Mouse (Mus musculus) lung, adult 2 months (tissue): ENCODE results near the gene Acot1. TPM values are rescaled to one million over a fixed set of nuclear protein-coding genes. Genes with fewer than 3 reads are reported as not detected.
"Not testable (repeated sequence)": the region's sequence is repeated elsewhere in the genome, so short reads cannot be mapped to it uniquely, and the experiment has no call there.

Source experiments
- DNase-seq: peaks from one replicate; pipeline ENCODE4 v3.0.0; 2022
- H3K4me1 ChIP-seq: fragments of 200-500 bp; 2 replicates; pipeline ENCODE4 v1.6.1; 2011; ENCODE audit warnings: low read length; ENCODE audit not compliant: control insufficient read depth, insufficient read depth
- H3K4me3 ChIP-seq: fragments of 200-500 bp; replicated peaks from 2 replicates; pipeline ENCODE3; 2011; ENCODE audit warnings: low read depth, mild to moderate bottlenecking, control low read depth, low read length; ENCODE audit errors: extremely low read depth
- CTCF ChIP-seq: fragments of 200-500 bp; IDR thresholded peaks from 2 replicates; pipeline ENCODE4 v1.5.1; 2011; ENCODE audit warnings: mild to moderate bottlenecking, low read length, control low read depth; ENCODE audit not compliant: insufficient read depth
- POLR2A ChIP-seq: fragments of 200-500 bp; IDR thresholded peaks from 2 replicates; pipeline ENCODE4 v1.6.1; 2011; ENCODE audit warnings: low read depth, mild to moderate bottlenecking, control low read depth, low read length, borderline replicate concordance; ENCODE audit errors: extremely low read depth
- WGBS: fragments of 180-500 bp; shearing (Covaris S2); methylation state at CpG from one replicate; pipeline ENCODE4 v1.1.7; 2018; 5-methylcytosine and 5-hydroxymethylcytosine counted together
- polyA plus RNA-seq: library from polyadenylated mRNA; depleted of rRNA; stranded (reverse); fragments of >200 nt; gene quantifications from 2 replicates; pipeline ENCODE4 v1.2.3, GENCODE M21; 2012

Acot1 gene
- polyA plus RNA-seq, 1 experiment, result 28.8 TPM

DNA sequence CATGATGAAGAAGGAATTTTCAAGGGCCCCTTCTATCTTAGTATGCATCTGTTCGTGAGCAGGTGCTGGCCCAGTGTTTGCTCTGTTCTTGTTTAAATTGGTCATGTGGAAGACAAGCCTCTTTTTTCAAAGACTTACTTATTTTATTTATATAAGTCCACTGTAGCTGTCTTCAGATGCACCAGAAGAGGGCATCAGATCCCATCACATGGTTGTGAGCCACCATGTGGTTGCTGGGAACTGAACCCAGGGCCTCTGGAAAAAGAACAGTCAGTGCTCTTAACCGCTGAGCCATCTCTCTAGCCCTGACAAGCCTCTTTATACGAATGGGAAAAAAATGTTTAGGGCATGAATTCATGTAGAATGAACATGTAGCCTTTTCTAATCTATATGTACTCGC, 19.9 kb upstream of the Acot1 start:
- 91% methylated on average over 4 of the region's 4 CpGs for WGBS
- DNase-seq, result no peak
- Histone ChIP-seq H3K4me1 (peaks cover 5% of the 10 kb centered on the region; the same call in 1 of the 2 replicates), H3K4me3 (no peak overlapping the region)
- TF ChIP-seq POLR2A (no peak), CTCF (no peak)

DNA sequence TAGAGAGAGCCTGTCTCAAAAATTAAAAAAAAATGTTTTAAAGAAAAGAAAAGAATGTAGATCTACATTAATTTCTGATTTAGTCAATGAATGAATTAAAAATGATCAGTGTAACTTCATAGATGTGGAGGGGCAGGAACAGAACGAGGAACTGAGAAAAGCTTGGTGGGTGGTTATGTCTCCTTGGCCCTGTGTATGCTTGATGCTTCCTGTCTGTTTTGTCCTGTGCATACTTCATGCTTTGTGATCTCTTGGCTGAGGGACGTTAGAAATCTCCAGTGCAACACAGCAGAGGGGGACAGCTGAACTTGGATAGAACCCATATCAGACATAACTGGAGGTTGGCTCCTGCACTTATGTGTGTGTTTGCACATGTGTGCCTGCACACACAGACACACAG, 12.1 kb upstream of the Acot1 start:
- TF ChIP-seq CTCF (no peak), POLR2A (no peak)
- H3K4me1 ChIP-seq, result no peaks in the 10 kb centered on the region
- no peak overlapping the region for H3K4me3 ChIP-seq
- 40% methylated on average over 2 of the region's 2 CpGs for WGBS
- no peak for DNase-seq

DNA sequence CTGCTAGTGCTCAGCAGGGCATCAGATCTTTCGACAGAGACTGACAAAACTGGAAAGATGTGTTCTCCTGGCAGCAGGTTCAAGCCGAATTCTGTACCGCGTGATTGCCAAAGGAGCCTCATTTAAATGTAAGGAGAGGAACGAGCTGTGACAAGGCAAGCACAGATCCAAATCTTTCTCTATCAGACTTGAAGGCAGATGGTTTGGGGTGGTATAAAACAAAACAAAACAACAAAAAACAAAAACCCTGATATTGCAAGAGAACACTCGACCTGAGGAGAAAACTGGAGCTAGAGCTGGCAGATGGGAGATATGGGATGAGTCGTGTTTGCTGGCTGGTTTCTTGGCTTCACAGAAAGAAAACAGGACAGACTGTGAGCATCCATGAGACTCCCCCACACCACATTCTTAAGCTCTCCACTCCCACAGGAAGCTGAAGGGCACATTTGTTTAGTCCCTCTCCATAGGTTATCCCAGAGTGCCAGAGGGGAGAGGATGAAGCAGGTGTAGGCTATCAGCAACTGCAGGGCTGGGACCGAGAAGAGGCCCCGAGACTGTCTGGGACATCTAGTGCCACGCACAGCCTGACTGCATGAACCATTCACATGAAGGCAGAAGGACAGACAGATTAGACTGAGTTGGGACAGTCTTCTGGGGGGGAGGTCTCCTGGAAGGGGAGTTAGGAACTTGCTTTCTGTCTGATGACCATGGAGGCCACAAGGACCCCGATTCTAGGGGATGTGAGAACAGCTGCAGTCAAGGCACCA, 10.8 kb upstream of the Acot1 start:
- DNase-seq, result no peak
- H3K4me1 ChIP-seq, result no peaks in the 10 kb centered on the region
- TF ChIP-seq CTCF (no peak), POLR2A (no peak)
- 52% methylated on average over 11 of the region's 11 CpGs for WGBS
- no peak overlapping the region for H3K4me3 ChIP-seq

DNA sequence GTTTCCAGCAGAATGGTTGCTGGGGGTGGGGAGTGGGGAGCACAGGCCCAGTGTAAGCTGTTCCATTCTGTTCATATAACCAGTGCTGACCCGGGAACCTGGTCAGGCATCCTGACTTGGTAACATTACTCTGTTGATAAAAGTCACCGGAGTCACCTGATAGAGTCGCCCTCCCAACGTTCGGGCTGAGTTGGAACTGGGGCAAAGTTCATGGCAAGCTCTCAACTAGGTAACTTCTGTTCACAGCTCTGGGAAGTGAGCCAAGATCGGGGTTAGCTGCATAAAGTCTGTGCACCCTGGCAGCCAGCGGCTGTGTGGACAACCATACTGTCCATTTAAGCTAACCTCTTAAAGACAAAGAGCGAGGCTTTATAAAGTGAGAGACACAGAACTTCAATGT, 10.1 kb upstream of the Acot1 start:
- H3K4me1 ChIP-seq, H3K4me3 ChIP-seq: not testable (repeated sequence)
- DNase-seq, result peak; percentile 48
- 40% methylated on average over 8 of the region's 8 CpGs for WGBS

DNA sequence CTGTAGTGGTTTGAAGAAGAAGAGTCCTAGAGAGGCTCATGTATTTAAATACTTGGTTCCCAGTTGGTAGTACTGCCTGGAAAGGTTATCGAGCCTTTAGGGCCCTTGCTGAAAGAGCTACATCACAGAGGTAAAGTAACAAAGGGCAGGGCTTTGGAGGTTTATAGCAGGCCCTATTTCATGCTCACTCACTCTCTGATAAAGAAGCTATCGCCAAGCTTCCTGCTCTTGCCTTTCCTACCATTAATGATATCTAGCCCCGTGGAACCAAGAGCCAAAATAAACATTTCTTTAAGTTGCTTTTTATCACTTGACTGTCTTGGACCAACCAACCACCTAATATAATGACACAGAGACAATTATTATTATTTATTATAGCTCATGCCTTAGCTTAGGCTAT, 8.9 kb upstream of the Acot1 start:
- no peak for DNase-seq
- WGBS, result 44% methylated on average over 3 of the region's 3 CpGs
- TF ChIP-seq POLR2A, result no peak
- no peak for TF ChIP-seq CTCF
- no peak overlapping the region for H3K4me3 ChIP-seq
- no peaks in the 10 kb centered on the region for H3K4me1 ChIP-seq

DNA sequence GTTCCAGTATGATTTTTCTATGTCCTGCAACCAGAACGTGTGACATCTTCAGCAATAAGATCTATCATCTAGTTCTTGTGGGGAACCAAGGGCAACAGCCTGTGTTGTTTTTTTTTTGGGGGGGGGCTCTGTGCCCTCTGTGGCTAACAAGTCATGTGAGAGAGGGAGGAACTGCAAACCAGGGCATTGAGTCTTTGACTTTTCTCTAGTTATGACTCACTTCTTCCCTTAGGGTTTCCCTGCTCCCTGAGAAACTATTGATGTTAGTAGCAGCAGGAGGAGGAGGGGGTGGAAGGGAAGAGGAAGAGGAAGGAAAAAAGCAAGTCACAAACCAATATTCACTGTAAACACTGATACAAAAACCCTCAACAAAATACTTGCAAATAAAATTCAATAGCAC, 5.4 kb upstream of the Acot1 start:
- no peak for TF ChIP-seq CTCF
- TF ChIP-seq POLR2A, result no peak
- WGBS, result 71% methylated on average over 1 of the region's 1 CpGs
- H3K4me1 ChIP-seq, result peaks cover under 1% of the 10 kb centered on the region; the same call in 1 of the 2 replicates
- no peak for DNase-seq
- no peak overlapping the region for H3K4me3 ChIP-seq

DNA sequence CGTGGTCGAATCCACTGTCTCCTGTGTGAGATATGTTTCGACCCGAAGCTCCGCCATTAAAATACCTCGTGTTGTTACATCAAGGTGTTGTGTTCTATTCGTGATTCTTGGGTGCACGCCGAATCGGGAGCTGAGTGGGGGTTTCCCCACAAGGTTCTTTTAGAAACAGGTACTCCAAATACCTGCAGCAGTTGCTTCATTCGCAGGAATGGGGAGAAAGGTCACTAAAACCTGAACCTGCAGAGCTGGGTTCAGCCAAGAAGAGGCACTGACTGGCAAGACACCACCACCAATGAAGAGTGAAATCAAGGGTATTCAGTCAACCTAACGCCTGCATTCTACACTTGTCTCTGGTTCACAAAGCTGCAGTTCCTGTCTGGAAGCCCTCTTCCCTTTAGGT, 1.0 kb upstream of the Acot1 start:
- no peak for DNase-seq
- 75% methylated on average over 12 of the region's 12 CpGs for WGBS
- no peak overlapping the region for H3K4me3 ChIP-seq

DNA sequence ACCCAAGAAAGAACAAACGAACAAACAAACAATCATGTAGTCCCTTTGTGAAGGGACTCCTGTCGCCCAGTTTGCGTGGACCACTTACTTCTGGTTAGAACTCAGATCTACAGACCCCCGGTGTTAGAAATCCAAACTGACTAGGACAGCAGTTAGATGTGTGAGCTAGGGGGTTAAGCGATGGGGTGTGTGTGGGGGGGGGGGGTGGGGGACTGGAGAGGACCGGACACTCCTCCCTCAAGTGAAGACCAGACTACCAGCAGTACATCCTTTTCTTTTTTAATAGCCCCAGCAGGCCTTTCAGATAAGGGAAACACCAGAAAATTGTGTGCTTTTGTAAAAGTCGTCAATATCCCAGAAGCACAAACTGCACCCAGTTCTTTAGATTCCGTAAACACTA, 561 bp upstream of the Acot1 start:
- WGBS, result 50% methylated on average over 8 of the region's 8 CpGs
- no peak for DNase-seq
- Histone ChIP-seq H3K4me3 (peak overlapping the region; percentile 74), H3K4me1 (peaks cover 6% of the 10 kb centered on the region)
- TF ChIP-seq CTCF (no peak), POLR2A (no peak)

More for the DNA sequence above, 1.0 kb upstream of the Acot1 start:
- TF ChIP-seq POLR2A, result no peak
- TF ChIP-seq CTCF, result no peak
- peaks cover 6% of the 10 kb centered on the region for H3K4me1 ChIP-seq

DNA sequence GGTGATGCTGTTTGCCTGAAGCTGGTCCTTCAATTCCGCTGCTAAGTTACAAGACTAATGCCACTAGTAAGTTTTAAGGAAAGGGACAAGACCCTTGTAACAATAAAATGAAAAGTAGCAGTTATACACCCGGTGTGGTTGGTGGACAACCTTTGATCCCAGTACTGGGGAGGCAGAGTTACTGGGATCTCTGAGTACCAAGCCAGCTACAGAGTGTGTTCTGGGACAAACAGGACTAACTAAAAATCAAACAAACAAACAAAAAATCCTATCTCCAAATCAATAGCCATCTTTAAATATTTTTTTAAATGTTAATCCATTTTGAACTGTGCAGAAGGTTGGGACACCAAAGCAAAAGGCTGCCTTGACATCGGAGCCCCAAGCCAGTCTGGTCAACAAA, 911 bp downstream of the Acot1 start:
- DNase-seq, result no peak

DNA sequence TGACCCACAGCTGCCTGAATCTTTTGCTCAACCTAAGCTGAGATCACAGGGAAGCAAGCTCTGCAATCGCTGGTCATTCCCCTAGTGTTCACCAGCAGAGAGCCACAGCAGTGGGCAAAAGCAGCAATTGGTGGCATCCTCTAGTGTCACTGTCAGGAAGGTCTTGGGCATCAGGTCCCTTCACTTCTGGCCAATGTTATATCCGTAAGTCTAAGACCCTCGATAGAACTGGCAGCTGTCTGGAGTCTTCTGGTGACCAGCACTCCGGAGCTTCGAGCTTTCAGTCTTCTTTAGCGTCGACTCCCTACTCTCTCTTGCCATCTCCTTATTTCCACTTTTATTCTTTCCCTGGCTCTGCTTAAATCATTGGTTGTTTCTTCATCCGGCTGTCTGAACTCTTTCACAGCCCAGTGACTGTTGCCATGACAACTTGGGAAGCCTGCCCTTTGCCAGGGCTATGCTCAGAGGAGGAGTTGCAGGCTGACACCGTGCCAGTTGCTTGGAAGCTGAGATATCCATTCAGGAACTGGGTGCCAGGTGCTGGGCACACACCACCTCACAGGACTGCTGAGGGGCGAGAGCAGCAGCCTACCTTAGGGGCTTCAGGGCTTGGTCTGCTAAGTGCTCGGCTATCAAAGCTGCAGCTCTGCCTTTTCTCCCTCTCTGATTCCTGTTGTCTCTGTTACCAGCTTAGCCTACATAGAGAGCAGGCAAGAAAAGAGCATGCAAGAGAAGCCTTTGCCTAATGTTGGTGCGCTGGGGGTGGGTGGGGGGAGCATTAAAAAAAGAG, 2.2 kb downstream of the Acot1 start:
- H3K4me1 ChIP-seq, result peaks cover 6% of the 10 kb centered on the region
- DNase-seq, result peak; percentile 59
- H3K4me3 ChIP-seq, result peak overlapping the region; percentile 8
- TF ChIP-seq POLR2A, result no peak
- no peak for TF ChIP-seq CTCF
- WGBS, result 40% methylated on average over 12 of the region's 12 CpGs

More for the DNA sequence above, 911 bp downstream of the Acot1 start:
- H3K4me3 ChIP-seq, result no peak overlapping the region
- WGBS, result 78% methylated on average over 3 of the region's 3 CpGs
- TF ChIP-seq CTCF (no peak), POLR2A (no peak)
- H3K4me1 ChIP-seq, result peaks cover 6% of the 10 kb centered on the region
